Mouse (Mus musculus) midbrain, embryonic 14.5 days (tissue): ENCODE measurements around the gene Mok. TPM values are rescaled to one million over a fixed set of nuclear protein-coding genes. Genes with fewer than 3 reads are reported as not detected.
"Not testable (repeated sequence)": the region's sequence is repeated elsewhere in the genome, so short reads cannot be mapped to it uniquely, and the experiment has no call there.

Experiments used
- ATAC-seq: fragments of 200-750 bp; cut with Nextera tagmentation; 2 replicates; pipeline ENCODE4 v1.8.0; 2017; ENCODE audit warnings: moderate number of reproducible peaks, moderate library complexity; ENCODE audit not compliant: low FRiP score, low TSS enrichment
- DNase-seq: peaks from one replicate; pipeline ENCODE4 v3.0.0-alpha.2; 2015
- H3K27ac ChIP-seq: fragments of 300-500 bp; sonication (generic); replicated peaks from 2 replicates; pipeline ENCODE4 v1.5.1; 2014; ENCODE audit warnings: mild to moderate bottlenecking, low read depth, low read length, moderate library complexity
- H3K27me3 ChIP-seq: fragments of 300-500 bp; sonication (generic); 2 replicates; pipeline ENCODE4 v1.6.1; 2014; ENCODE audit warnings: low read length, control low read depth, mixed read lengths; ENCODE audit not compliant: control insufficient read depth, insufficient read depth
- H3K36me3 ChIP-seq: fragments of 300-500 bp; sonication (generic); 2 replicates; pipeline ENCODE4 v1.6.1; 2014; ENCODE audit warnings: low read length, control low read depth; ENCODE audit not compliant: control insufficient read depth, insufficient read depth
- H3K4me1 ChIP-seq: fragments of 300-500 bp; sonication (generic); 2 replicates; pipeline ENCODE4 v1.6.1; 2014; ENCODE audit warnings: mild to moderate bottlenecking, antibody characterized with exemption, low read length, control low read depth; ENCODE audit not compliant: control insufficient read depth, insufficient read depth
- H3K4me2 ChIP-seq: fragments of 300-500 bp; sonication (generic); 2 replicates; pipeline ENCODE4 v1.6.1; 2014; ENCODE audit warnings: mild to moderate bottlenecking, low read length, moderate library complexity
- H3K4me3 ChIP-seq: fragments of 300-500 bp; sonication (generic); replicated peaks from 2 replicates; pipeline ENCODE4 v1.5.1; 2014; ENCODE audit warnings: low read depth, low read length
- H3K9ac ChIP-seq: fragments of 300-500 bp; sonication (generic); replicated peaks from 2 replicates; pipeline ENCODE4 v1.6.1; 2014; ENCODE audit warnings: mild to moderate bottlenecking, low read length, moderate library complexity
- H3K9me3 ChIP-seq: fragments of 300-500 bp; sonication (generic); 2 replicates; pipeline ENCODE4 v1.6.1; 2016; ENCODE audit warnings: low read length, control low read depth, mixed read lengths; ENCODE audit not compliant: control insufficient read depth
- WGBS: fragments of 180-500 bp; shearing (Covaris S2); extraction: QIAGEN DNeasy Blood & Tissue Kit; methylation state at CpG from one replicate; pipeline ENCODE4 v1.1.7; 2014; 5-methylcytosine and 5-hydroxymethylcytosine counted together
- polyA plus RNA-seq: library from polyadenylated mRNA; unstranded; fragments of >200 nt; fragmentation: Nextera tagmentation; extraction: Ambion mirVana; gene quantifications from 2 replicates; pipeline ENCODE4 v1.2.1, GENCODE M21; 2014

Mok gene
- polyA plus RNA-seq, 1 experiment from 2014 or later: 15.9 TPM

GRCm38 (mm10) chr12:110870107-110870506, 29.4 kb upstream of the Mok start:
- WGBS: 95% methylated on average over 4 of the region's 4 CpGs
- H3K4me2 ChIP-seq: no peak overlapping the region
- H3K27me3 ChIP-seq: no peaks in the 10 kb centered on the region
- no peak for ATAC-seq
- no peak for DNase-seq
- peaks cover 70% of the 10 kb centered on the region for H3K36me3 ChIP-seq
- no peaks in the 10 kb centered on the region for H3K9me3 ChIP-seq
- H3K9ac ChIP-seq: no peak overlapping the region
- H3K27ac ChIP-seq: no peak overlapping the region
- no peak overlapping the region for H3K4me3 ChIP-seq
- no peaks in the 10 kb centered on the region for H3K4me1 ChIP-seq

GRCm38 (mm10) chr12:110865989-110866388, 25.2 kb upstream of the Mok start:
- Histone ChIP-seq H3K4me1 (no peaks in the 10 kb centered on the region), H3K27ac (no peak overlapping the region), H3K27me3 (no peaks in the 10 kb centered on the region), H3K4me3 (no peak overlapping the region), H3K9ac (no peak overlapping the region), H3K36me3 (peaks cover 44% of the 10 kb centered on the region), H3K4me2 (no peak overlapping the region), H3K9me3 (no peaks in the 10 kb centered on the region)
- WGBS: 78% methylated on average over 10 of the region's 10 CpGs
- DNase-seq (no peak), ATAC-seq (no peak)

GRCm38 (mm10) chr12:110865571-110865970, 24.8 kb upstream of the Mok start:
- Histone ChIP-seq H3K9me3 (no peaks in the 10 kb centered on the region), H3K36me3 (peaks cover 40% of the 10 kb centered on the region), H3K9ac (no peak overlapping the region), H3K4me2 (no peak overlapping the region), H3K4me1 (no peaks in the 10 kb centered on the region), H3K27ac (no peak overlapping the region), H3K27me3 (no peaks in the 10 kb centered on the region), H3K4me3 (no peak overlapping the region)
- ATAC-seq (no peak), DNase-seq (no peak)
- WGBS: 43% methylated on average over 5 of the region's 6 CpGs

- Histone ChIP-seq H3K9me3 (no peaks in the 10 kb centered on the region), H3K27ac (no peak overlapping the region), H3K4me3 (no peak overlapping the region), H3K4me2 (no peak overlapping the region), H3K36me3 (peaks cover 30% of the 10 kb centered on the region), H3K27me3 (no peaks in the 10 kb centered on the region), H3K4me1 (no peaks in the 10 kb centered on the region), H3K9ac (no peak overlapping the region)
- WGBS: 92% methylated on average over 6 of the region's 6 CpGs
- no peak for DNase-seq
- no peak for ATAC-seq
These were observed 23.3 kb upstream of the Mok start for GRCm38 (mm10) chr12:110864008-110864407.

GRCm38 (mm10) chr12:110861256-110861655, 20.5 kb upstream of the Mok start:
- H3K9me3 ChIP-seq: no peaks in the 10 kb centered on the region
- ATAC-seq (no peak), DNase-seq (peak; percentile 66)
- H3K9ac ChIP-seq: no peak overlapping the region
- H3K27ac ChIP-seq: peak overlapping the region; percentile 61; the same call in 1 of the 2 replicates
- no peaks in the 10 kb centered on the region for H3K27me3 ChIP-seq
- H3K4me2 ChIP-seq: no peak overlapping the region
- no peak overlapping the region for H3K4me3 ChIP-seq
- no peaks in the 10 kb centered on the region for H3K4me1 ChIP-seq
- H3K36me3 ChIP-seq: peaks cover 14% of the 10 kb centered on the region
- 43% methylated on average over 7 of the region's 7 CpGs for WGBS

- Histone ChIP-seq H3K9me3 (no peaks in the 10 kb centered on the region), H3K4me3 (no peak overlapping the region), H3K27me3 (no peaks in the 10 kb centered on the region), H3K9ac (no peak overlapping the region), H3K4me1 (no peaks in the 10 kb centered on the region), H3K27ac (no peak overlapping the region), H3K36me3 (peaks cover 19% of the 10 kb centered on the region), H3K4me2 (no peak overlapping the region)
- DNase-seq (no peak), ATAC-seq (no peak)
These were observed 19.6 kb upstream of the Mok start for GRCm38 (mm10) chr12:110860293-110860692.

GRCm38 (mm10) chr12:110858681-110859080, 17.9 kb upstream of the Mok start:
- 97% methylated on average over 15 of the region's 15 CpGs for WGBS
- not testable (repeated sequence) for DNase-seq, H3K4me1 ChIP-seq, H3K4me3 ChIP-seq, H3K9ac ChIP-seq, H3K4me2 ChIP-seq, H3K9me3 ChIP-seq, H3K27me3 ChIP-seq, ATAC-seq, H3K27ac ChIP-seq
- peaks cover 14% of the 10 kb centered on the region for H3K36me3 ChIP-seq

GRCm38 (mm10) chr12:110857196-110857595, 16.5 kb upstream of the Mok start:
- H3K36me3 ChIP-seq: peaks cover 14% of the 10 kb centered on the region
- H3K27me3 ChIP-seq: no peaks in the 10 kb centered on the region
- DNase-seq: no peak
- no peaks in the 10 kb centered on the region for H3K4me1 ChIP-seq
- WGBS: 94% methylated on average over 7 of the region's 7 CpGs
- no peak for ATAC-seq
- H3K9me3 ChIP-seq: no peaks in the 10 kb centered on the region
- H3K9ac ChIP-seq: no peak overlapping the region
- no peak overlapping the region for H3K27ac ChIP-seq
- H3K4me2 ChIP-seq: no peak overlapping the region
- H3K4me3 ChIP-seq: no peak overlapping the region

GRCm38 (mm10) chr12:110854786-110855737, 14.3 kb upstream of the Mok start:
- no peak for DNase-seq
- no peak overlapping the region for H3K4me3 ChIP-seq
- H3K27me3 ChIP-seq: no peaks in the 10 kb centered on the region
- peaks cover 12% of the 10 kb centered on the region for H3K36me3 ChIP-seq
- no peak for ATAC-seq
- no peak overlapping the region for H3K9ac ChIP-seq
- H3K27ac ChIP-seq: no peak overlapping the region
- no peak overlapping the region for H3K4me2 ChIP-seq
- 0 out of 2 replicates have a peak, but pooled peaks cover 7% of the 10 kb centered on the region for H3K4me1 ChIP-seq
- no peaks in the 10 kb centered on the region for H3K9me3 ChIP-seq
- WGBS: 89% methylated on average over 32 of the region's 32 CpGs
